Mouse (Mus musculus) CD8-positive naive resting alpha-beta T cell, adult 2 months (primary cell): ENCODE measurements around the gene Rtf2.

Experiments
- DNase-seq, 2 experiments: peaks; one replicate each; pipeline ENCODE4 v3.0.0; 2022; ENCODE audit warnings: low read depth in 2 of 2, low spot score in 2 of 2

The Rtf2 gene

DNA sequence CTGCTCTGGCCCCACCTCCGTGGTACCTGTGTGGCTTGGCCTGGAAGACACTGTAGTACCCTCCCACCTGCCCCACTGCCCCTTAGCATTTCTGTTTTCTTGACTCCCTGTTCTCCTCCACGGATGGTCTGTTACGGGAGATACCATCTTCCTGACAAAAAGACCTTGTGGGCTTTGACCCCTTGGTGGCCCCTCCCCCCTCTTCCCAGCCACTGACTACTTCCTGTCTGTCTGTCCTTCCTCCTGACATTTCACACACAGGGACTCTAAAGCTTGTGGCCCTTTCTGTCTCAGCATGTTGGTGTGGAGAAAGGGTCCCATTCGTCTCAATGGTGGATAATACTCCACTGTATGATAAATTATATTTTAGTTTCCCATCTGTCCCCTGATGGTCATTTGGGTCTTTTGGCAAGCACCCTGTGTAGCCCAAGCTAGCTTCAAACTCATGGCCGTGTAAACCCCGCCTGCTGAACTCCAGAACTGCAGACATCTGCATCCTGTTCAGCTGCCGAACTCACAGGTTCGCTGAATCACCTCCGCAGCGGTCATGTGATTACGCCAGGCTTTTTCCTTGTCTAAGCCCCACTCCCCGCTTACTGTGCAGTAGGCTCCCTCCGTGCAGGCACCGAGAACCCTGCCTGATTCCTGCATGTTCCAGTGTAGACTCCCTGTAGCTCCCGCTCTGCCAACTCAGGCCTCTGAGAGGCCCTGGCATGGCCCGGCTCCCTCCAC is 41.5 kb downstream of the Rtf2 start:
- DNase-seq, result no peak

DNA sequence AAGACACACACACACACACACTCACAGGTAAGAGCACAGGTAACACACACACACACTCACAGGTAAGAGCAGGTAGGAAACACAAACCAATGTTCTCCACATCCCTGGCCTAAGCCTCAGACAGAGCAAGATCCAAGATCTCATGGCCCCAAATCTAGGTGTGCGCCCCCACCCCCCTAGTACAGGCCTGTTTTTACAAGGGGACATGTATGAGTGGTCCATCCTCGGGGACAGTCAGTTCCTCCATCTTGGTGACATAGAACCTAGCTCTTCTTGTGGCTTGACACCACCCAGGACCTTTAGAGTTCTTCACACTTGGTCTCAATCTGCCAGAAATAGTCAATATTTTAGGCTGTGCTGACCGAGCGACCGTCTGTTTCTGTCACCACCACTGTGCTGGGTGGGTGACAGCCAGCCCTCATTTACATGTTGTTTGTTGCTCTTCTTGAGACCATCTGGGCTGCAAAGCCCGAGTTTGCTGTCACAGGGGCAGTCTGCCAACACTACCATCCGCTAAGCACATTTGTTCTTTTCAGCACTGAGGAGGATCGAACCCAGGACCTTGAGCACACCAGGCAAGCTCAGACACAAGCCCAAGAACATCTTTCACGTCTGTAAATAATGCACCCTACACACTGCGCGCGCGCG is 43.5 kb downstream of the Rtf2 start:
- no peak for DNase-seq

DNA sequence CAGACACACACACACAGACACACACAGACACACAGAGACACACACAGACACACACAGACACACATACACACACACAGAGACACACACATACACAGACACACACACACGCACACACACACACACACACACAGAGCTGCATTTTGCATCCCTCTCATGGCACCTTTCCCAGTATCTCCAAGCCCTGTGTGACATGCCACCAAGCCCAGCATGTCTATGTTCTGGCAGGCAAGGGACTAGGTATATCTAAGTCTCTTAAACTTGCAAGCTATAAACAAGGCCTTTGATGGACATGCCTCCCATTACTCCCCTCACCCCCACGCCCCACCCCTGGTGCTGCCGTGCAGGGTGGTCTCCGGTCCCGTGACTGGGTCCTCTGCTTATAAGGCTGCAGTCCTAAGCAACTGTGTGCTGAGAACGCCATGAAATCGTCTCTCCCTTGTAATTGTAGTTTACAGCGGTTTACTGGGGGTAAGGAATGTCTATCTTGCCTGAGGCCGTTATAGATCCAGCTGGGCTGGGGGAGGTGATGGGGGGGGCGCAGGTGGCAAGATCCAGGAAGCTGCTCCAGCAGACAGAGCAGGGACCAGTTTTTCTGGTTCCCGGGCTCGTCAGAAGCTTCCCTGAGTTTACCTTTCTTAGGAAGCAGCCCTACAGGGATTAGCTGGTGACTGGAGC is 44.5 kb downstream of the Rtf2 start:
- DNase-seq, result no peak

DNA sequence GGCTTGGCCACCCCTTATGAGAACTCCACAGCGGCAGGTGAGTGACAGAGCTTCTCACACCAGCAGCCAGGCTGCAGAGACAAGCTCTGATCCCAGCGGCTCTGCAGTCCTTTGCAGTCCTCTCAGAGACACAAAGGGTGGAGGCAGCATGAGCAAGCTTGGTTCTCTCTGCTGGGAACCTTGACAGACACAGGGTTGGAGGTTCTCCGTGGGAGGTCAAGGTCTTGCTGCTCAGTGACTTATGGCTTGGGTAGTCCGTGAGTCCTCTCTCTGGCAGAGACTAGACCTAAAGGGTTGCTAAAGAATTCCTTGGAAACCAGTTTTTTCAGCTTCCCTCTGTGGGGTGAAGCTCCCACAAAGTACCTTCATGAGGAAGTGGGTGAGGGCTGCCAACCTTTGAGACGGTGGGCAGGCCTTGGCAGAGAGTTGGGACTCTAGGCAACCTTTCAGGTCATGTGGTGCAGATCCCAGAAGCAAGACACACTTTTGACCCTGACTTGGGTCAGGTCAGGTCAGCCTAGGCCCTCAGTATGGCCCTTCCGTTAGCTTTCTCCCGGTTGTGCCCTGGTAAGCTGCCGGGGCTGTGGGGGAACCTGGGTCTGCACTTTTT is 56.5 kb downstream of the Rtf2 start:
- no peak for DNase-seq

DNA sequence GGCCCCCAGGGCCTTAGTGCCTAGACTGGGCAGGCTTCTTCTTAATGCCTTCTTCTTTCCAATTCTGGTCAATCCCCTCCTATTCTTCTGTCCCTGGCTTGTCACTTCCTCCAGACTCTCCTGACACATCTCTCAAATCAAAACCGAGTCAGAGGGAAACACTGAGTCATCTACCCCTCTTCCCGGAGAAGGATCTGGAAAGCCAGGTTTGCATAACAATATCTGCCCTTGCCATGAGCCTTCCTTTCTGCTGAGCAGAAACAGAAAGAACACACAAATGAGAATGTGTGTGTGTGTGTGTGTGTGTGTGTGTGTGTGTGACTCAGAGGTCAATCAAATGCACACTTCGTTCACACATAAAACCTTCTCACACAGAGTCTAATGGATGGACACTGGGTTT is 58.5 kb downstream of the Rtf2 start:
- DNase-seq, result no peak

DNA sequence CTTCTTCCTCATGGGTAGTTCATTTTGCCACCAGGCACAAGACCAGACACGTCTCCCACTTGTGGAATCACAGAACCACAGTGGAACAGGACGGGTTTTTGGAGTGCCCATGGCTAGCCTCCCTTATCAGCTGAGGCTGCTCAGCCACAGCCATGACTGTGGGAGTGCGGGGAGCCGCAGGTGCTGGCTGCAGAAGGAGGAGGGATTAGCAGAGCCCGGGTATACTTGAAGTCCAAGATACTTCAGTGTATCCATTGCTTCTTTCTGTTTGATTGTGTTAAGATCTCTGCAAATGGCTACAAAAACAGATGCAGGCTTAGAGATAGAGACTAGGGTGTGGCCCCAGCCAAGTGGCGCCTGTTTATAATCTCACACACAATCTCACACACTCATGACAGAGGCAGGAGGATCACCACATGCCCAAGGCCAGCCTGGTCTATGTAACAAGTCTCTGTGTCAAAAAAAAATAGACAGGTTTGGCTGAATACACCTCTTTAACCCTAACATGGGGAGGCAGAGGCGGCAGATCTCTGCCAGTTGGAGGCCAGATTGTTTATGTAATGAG is 60.5 kb downstream of the Rtf2 start:
- no peak for DNase-seq

DNA sequence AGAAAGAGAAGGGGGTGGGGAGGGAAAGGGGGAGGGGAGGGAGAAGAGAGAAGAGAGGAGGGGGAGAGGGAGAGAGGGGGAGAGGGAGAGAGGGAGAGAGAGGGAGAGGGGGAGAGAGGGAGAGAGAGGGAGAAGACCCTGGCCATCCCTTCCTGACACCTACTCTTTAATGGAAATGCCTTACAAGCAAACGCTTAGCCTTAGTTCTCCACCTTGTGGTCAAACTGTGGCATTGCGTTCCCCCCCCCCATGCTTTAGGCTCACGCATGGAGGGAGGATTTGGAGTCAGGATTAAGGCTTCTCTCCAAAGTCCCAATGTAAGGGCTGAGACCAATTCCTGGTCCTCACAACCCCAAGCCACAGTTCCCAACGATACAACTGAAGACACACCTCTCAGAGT is 61.0 kb downstream of the Rtf2 start:
- no peak for DNase-seq

DNA sequence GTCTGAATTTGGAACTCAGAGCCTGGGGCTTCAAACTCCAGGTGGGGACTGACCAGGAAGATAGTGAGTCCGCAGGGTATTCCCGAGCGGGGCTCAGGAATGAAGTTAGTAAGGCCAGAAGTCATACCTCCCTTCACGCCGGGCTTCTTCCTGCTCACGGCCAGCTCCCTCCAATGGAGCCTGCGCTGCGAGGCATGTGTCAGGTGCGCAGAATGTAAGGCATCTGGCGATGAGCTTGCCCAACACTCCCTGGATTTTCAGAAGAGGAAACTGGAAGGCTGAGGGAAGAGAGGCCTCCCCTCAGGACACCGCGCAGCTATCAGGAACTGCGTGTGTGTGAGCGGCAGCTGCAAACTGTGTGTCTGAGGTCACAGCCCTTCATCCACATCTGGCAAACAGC is 61.8 kb downstream of the Rtf2 start:
- no peak for DNase-seq

DNA sequence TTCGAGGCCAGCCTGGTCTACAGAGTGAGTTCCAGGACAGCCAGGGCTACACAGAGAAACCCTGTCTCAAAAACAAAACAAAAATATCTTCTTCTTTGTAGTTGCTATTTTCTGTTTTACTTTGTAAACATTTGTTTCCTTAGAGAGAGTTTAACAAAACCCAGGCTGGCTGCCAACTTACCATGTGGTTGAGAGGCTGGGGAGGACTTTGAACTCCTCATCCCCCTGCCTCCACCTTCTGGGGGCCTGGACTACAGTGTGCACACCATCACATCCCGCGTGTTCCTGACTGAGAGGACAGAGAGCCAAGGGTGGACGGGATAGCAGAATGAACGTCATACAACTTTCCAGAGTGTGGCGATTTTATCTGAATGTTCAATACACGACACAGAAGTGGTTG is 65.8 kb downstream of the Rtf2 start:
- DNase-seq, result no peak

DNA sequence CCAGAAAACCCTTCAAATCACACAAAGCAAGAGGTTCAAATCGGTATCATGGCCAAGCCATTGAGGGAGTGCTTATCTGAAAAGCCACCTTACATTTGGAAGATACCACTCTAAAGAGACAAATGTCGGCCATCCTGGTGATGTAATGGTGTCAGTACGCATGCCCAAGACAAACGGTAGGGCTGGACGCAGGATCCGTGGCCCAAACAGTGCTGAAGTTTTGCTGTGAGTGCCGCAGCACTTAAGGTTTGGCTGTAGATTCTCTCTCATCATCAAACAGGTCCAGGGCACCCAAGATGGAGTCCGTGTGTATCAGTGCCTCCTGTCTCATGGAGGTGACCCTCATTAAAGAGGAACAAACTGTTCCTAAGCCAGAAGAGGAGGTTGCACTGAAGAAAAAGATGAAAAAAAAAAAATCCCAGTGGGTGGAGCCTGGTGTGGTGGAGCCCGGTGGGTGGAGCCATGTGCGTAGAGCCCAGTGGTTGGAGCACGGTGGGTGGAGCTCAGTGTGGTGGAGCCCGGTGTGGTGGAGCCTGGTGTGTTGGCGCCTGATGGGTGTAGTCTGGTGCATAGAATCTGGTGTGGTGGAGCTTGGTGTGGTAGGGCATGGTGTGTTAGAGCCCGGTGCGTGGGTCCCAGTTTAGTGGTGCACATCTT is 69.8 kb downstream of the Rtf2 start:
- no peak for DNase-seq

DNA sequence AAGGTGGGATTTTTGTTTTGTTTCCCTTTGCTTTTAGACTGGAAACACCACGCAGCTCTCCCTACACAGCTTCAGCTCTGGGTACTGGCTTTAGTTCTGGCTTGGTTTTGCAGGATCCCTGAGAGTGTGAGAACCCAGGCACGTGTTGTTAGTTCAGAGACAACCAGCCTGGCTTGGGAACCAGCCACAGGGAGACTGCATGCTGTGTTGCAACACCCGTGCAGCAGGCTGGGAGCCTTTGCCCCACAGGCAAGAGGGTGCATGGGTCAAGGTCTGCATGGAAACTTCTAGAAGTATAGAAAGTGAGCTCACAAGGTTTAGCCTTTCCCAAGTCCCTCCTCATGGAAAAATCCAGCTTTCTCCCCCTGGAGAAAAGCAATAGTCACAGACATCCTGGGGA is 70.5 kb downstream of the Rtf2 start:
- DNase-seq, result no peak

DNA sequence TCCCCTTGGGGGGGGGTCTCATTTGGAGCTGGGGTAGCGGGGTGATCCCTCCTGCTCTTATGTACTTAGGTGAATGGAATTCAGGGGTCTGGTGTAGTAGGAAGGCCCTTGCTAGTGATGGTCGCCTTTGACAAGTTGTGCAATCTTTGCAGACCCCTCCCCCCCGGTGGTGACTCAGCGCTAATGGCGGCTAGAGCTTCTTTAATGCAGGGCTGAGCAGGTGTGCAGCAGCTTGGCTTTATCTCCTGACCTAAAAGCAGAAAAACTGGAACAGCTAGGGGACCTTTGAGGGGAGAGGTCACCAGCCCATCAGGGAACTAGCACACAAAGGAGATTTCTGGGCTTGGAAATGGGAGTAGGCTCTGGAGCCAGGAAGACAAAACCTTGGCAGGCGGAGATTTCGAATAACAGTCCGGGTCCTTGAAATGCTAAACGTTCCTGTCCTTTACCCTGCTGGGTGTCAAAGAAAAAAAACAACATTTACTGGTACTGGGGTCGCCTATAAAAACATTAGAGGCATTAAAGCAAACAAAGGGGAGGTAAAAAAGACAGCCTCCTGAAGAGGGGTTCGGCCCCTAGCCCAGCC is 76.1 kb downstream of the Rtf2 start:
- DNase-seq, result no peak
